Mouse (Mus musculus) CD4-positive, CD25-positive, alpha-beta regulatory T cell, adult 4 months (primary cell): ENCODE measurements around the gene Prokr2. TPM values are rescaled to one million over a fixed set of nuclear protein-coding genes. Genes with fewer than 3 reads are reported as not detected.
A peak's percentile ranks its signal among the peaks of the same experiment; 100 is the strongest.
"Not testable (repeated sequence)": the region's sequence is repeated elsewhere in the genome, so short reads cannot be mapped to it uniquely, and the experiment has no call there.

Experiments
- ATAC-seq: one replicate; pipeline ENCODE4 v1.8.0; 2017
- polyA plus RNA-seq, 2 experiments: library from polyadenylated mRNA; unstranded; fragments of 100-300 nt; shearing (Covaris generic); gene quantifications; one replicate each; pipeline ENCODE4 v1.2.1; 2017

Prokr2 gene
- polyA plus RNA-seq, 2 experiments from 2014 or later: not detected

GRCm38 (mm10) chr2:132337202-132337601, 48.0 kb downstream of the Prokr2 start:
- ATAC-seq: no peak

- no peak for ATAC-seq
Observed at GRCm38 (mm10) chr2:132323541-132323940, 61.7 kb downstream of the Prokr2 start.

- no peak for ATAC-seq
Observed at GRCm38 (mm10) chr2:132320516-132320915, 64.7 kb downstream of the Prokr2 start.

GRCm38 (mm10) chr2:132317178-132317577, 68.1 kb downstream of the Prokr2 start:
- no peak for ATAC-seq

GRCm38 (mm10) chr2:132316041-132316808, 69.0 kb downstream of the Prokr2 start:
- peak; percentile 90 for ATAC-seq

- not testable (repeated sequence) for ATAC-seq
Observed at GRCm38 (mm10) chr2:132314057-132314456, 71.2 kb downstream of the Prokr2 start.

- no peak for ATAC-seq
Observed at GRCm38 (mm10) chr2:132313568-132313967, 71.7 kb downstream of the Prokr2 start.

- no peak for ATAC-seq
Observed at GRCm38 (mm10) chr2:132312616-132313015, 72.6 kb downstream of the Prokr2 start.

GRCm38 (mm10) chr2:132309398-132309930, 75.8 kb downstream of the Prokr2 start:
- no peak for ATAC-seq

- ATAC-seq: no peak
Observed at GRCm38 (mm10) chr2:132308829-132309228, 76.4 kb downstream of the Prokr2 start.

GRCm38 (mm10) chr2:132307213-132307843, 77.9 kb downstream of the Prokr2 start:
- ATAC-seq: no peak

- peak; percentile 49 for ATAC-seq
Observed at GRCm38 (mm10) chr2:132305988-132306387, 79.3 kb downstream of the Prokr2 start.

GRCm38 (mm10) chr2:132305165-132305564, 80.1 kb downstream of the Prokr2 start:
- no peak for ATAC-seq

- ATAC-seq: no peak
Observed at GRCm38 (mm10) chr2:132301436-132301835, 83.8 kb downstream of the Prokr2 start.

GRCm38 (mm10) chr2:132298250-132298649, 87.0 kb downstream of the Prokr2 start:
- ATAC-seq: no peak

- no peak for ATAC-seq
Observed at GRCm38 (mm10) chr2:132293694-132294450, 91.4 kb downstream of the Prokr2 start.

GRCm38 (mm10) chr2:132292083-132292482, 93.2 kb downstream of the Prokr2 start:
- ATAC-seq: peak; percentile 54

GRCm38 (mm10) chr2:132291265-132291664, 94.0 kb downstream of the Prokr2 start:
- peak; percentile 23 for ATAC-seq

- no peak for ATAC-seq
Observed at GRCm38 (mm10) chr2:132290808-132291207, 94.4 kb downstream of the Prokr2 start.

GRCm38 (mm10) chr2:132289213-132289612, 96.0 kb downstream of the Prokr2 start:
- not testable (repeated sequence) for ATAC-seq
